Mouse (Mus musculus): ENCODE results near the gene Hacd3. TPM values are rescaled to one million over a fixed set of nuclear protein-coding genes. Genes with fewer than 3 reads are reported as not detected.

Hacd3 gene
- polyA plus RNA-seq, 1 experiment from 2014 or later, result 104 TPM

DNA sequence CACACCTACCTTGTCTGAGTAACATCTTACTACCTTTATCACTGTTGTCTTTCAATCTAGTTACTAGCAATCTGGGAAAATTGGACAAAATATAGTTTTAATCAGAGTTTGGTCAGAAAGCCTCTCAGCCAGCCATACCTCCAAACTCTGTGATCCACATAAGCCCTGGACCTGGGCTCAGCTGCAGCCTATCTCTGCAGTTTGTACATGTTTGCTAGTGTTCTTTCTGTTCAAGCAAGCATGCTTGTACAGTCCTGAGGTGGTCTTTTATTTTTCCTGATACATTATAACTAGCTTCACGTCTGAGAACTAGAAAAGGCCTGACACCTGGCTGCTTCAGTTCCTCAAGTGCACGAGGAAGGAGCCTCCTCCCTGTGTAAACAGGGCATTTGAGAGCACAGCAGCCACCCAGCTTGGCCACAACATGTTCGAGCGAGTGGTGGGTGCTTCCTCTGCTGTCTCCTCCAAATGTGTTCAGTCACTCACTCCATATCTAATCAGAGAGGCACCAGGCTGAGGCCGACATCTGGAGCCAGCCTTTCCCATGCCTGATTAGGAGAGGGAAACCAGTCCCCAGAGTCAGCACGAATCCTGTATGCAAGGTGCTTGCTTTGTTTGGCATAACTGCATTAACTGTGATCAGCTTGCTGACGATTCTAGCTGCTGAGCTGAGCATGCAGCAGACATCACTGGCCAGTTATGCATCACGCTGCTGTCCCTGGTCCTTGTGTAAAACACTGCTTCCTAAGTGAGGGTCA is 36.3 kb downstream of the Hacd3 start:
- no peaks in the 10 kb centered on the region for H3K9me3 ChIP-seq
- H3K36me3 ChIP-seq, result peaks cover 99% of the 10 kb centered on the region
- no peak overlapping the region for H3K4me2 ChIP-seq
- no peak overlapping the region for H3K27ac ChIP-seq
- H3K4me3 ChIP-seq (replicated peaks), result no peak overlapping the region
- no peaks in the 10 kb centered on the region for H3K4me1 ChIP-seq (replicated peaks)
- no peak overlapping the region for H3K9ac ChIP-seq (replicated peaks)
- ATAC-seq (ENCODE audit: insufficient number of reproducible peaks, insufficient read depth, low FRiP score, low TSS enrichment, low read depth), result no peak
- WGBS, result 83% methylated on average over 8 of the region's 8 CpGs
- no peaks in the 10 kb centered on the region for H3K27me3 ChIP-seq

DNA sequence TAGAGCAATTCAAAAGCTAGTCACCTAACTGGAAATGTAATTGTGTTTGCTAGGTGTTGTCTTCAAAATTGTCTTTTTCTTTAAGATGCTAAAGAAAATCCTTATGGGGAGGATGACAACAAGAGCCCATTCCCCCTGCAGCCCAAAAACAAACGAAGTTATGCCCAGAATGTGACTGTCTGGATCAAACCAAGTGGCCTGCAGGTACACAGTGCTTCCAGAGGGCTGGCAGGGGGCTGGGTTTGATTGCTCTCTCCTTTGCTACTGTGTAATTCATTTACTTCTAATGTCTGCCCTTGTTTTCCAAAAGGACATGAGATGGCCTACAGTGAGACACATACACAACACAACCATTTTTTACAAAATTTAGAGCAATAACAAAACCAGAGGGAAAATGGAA is 39.6 kb downstream of the Hacd3 start:
- no peak overlapping the region for H3K4me3 ChIP-seq (replicated peaks)
- H3K9ac ChIP-seq (replicated peaks), result no peak overlapping the region
- ATAC-seq (ENCODE audit: insufficient number of reproducible peaks, insufficient read depth, low FRiP score, low TSS enrichment, low read depth), result no peak
- WGBS, result 67% methylated on average over 1 of the region's 1 CpGs
- no peaks in the 10 kb centered on the region for H3K27me3 ChIP-seq
- no peak overlapping the region for H3K4me2 ChIP-seq
- no peak overlapping the region for H3K27ac ChIP-seq
- H3K9me3 ChIP-seq, result no peaks in the 10 kb centered on the region
- peaks cover 99% of the 10 kb centered on the region for H3K36me3 ChIP-seq
- H3K4me1 ChIP-seq (replicated peaks), result no peaks in the 10 kb centered on the region

DNA sequence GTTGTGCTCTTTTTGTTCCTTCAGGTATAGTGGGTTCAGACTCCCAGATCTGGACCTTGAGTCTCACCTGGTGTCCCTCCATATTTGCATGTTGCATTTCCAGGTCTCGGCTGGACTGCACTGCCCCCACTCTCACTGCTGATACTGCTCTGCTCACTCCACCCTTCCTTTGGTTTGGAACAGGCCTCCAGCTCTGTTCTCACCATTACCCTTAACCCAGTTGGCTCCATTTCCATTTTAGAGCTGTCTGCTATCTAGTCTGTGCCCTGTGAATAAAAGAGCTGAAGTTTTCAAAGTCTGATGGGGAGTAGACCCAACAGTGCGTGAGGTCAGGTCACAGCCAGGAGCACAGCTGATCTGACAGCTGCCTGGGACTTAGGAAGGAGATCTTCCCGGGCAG is 40.9 kb downstream of the Hacd3 start:
- Histone ChIP-seq H3K9ac (replicated peaks) (no peak overlapping the region), H3K9me3 (no peaks in the 10 kb centered on the region), H3K27ac (no peak overlapping the region), H3K4me2 (no peak overlapping the region), H3K27me3 (no peaks in the 10 kb centered on the region), H3K4me3 (replicated peaks) (no peak overlapping the region), H3K4me1 (replicated peaks) (no peaks in the 10 kb centered on the region), H3K36me3 (peaks cover 98% of the 10 kb centered on the region)
- WGBS, result 82% methylated on average over 3 of the region's 3 CpGs
- ATAC-seq (ENCODE audit: insufficient number of reproducible peaks, insufficient read depth, low FRiP score, low TSS enrichment, low read depth), result no peak

DNA sequence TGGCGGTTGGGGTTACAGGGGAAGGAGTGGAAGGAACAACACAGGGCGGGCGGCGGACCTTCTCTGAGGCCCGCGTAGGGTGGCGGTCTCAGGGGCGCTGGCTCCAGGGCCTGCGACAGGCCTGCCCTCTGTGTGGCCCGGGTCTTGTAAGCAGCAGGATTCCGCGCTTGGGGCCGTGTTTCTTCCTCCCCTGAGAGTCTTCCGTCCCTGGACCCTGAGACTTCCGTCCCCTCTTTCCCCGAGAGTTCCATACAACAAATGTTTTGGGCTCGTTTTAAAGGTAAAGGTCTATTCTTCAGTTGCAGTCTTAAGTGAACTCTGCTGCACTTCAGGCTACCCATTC is 60.5 kb downstream of the Hacd3 start:
- ATAC-seq (ENCODE audit: insufficient number of reproducible peaks, insufficient read depth, low FRiP score, low TSS enrichment, low read depth), result no peak
- 0% methylated on average over 16 of the region's 17 CpGs for WGBS

DNA sequence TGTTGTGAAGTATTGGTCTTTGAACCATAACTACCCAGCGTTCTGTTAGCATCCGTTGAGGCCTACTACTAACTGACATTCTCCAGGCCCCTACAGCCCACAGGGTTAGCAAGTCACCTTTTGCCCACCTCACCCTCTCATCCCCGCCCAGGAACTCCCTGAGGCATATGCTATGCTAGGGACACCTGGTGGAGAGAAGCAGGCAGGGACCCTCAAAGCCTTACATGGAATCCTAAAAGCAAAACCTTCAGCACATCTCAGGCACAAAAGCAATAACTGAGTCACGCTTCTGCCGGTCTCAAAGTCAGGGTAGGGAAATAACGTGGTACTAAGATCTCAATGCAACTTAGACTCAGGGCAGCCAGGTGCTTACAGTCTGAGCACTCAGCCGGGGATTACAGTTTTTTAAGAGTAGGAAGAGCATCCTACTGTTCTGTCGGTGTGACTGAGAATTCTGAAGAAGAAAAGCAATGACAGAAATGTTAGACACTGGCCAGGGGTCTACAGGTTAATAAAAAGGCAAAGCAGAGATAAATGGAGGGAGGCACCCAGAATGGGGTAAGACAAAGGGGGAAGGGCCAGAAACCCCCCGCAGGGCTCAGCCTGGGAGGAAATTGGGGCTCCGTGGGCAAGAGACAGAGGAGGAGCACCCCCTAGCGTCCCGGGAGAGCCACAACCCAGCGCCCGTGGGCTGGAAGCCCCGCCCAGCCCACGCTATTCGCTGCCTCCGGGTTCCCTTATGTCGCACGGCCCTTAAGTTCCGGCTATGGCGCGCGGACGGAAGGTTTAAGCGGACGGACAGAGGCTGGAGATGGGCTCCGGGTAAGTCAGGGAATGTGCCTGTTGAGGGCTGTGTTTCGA is 61.1 kb downstream of the Hacd3 start, which contains the start of gene Ints14:
Ints14 (plus strand) TSS at position 789 of the 861 bp plus-strand sequence.
- no peaks in the 10 kb centered on the region for H3K27me3 ChIP-seq
- peak within 1 kb of the TSS; percentile 72 for H3K4me3 ChIP-seq (replicated peaks)
- peaks cover 31% of the 10 kb centered on the region for H3K36me3 ChIP-seq
- no peaks in the 10 kb centered on the region for H3K9me3 ChIP-seq
- WGBS, result 3% methylated on average over 29 of the region's 29 CpGs
- peak within 1 kb of the TSS; percentile 85 for H3K27ac ChIP-seq
- H3K9ac ChIP-seq (replicated peaks), result peak within 1 kb of the TSS; percentile 86
- peaks cover 12% of the 10 kb centered on the region for H3K4me1 ChIP-seq (replicated peaks)
- peak within 1 kb of the TSS; percentile 57 for H3K4me2 ChIP-seq
- peak; percentile 91 for ATAC-seq (ENCODE audit: insufficient number of reproducible peaks, insufficient read depth, low FRiP score, low TSS enrichment, low read depth)

More for the DNA sequence above, 60.5 kb downstream of the Hacd3 start:
- Histone ChIP-seq H3K27ac (peak overlapping the region; percentile 85), H3K9me3 (no peaks in the 10 kb centered on the region), H3K4me2 (peak overlapping the region; percentile 57), H3K4me3 (replicated peaks) (peak overlapping the region; percentile 72), H3K9ac (replicated peaks) (peak overlapping the region; percentile 86), H3K4me1 (replicated peaks) (peaks cover 12% of the 10 kb centered on the region), H3K27me3 (no peaks in the 10 kb centered on the region), H3K36me3 (peaks cover 37% of the 10 kb centered on the region)

DNA sequence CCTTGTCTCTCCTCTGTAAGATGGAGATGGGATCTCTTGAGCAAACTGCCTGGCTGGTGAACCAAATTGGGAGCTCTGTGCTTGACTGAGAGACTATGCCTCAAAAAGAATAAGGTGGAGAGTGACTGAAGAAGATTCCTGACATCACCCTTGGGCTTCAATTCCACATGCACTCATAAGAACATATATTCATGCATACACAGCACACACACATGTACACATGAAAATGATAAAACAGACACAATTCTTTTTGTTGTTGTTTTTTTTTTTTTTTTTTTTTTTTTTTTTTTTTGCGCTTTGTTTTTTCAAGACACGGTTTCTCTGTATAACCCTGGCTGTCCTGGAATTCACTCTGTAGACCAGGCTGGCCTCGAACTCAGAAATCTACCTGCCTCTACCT is 64.2 kb downstream of the Hacd3 start:
- Histone ChIP-seq H3K4me1 (replicated peaks) (peaks cover 12% of the 10 kb centered on the region), H3K9me3 (no peaks in the 10 kb centered on the region), H3K36me3 (peaks cover under 1% of the 10 kb centered on the region; the same call in 1 of the 2 replicates), H3K4me3 (replicated peaks) (no peak overlapping the region), H3K4me2 (no peak overlapping the region), H3K9ac (replicated peaks) (no peak overlapping the region), H3K27me3 (peaks cover 17% of the 10 kb centered on the region), H3K27ac (no peak overlapping the region)
- no peak for ATAC-seq (ENCODE audit: insufficient number of reproducible peaks, insufficient read depth, low FRiP score, low TSS enrichment, low read depth)
- 90% methylated on average over 3 of the region's 3 CpGs for WGBS

DNA sequence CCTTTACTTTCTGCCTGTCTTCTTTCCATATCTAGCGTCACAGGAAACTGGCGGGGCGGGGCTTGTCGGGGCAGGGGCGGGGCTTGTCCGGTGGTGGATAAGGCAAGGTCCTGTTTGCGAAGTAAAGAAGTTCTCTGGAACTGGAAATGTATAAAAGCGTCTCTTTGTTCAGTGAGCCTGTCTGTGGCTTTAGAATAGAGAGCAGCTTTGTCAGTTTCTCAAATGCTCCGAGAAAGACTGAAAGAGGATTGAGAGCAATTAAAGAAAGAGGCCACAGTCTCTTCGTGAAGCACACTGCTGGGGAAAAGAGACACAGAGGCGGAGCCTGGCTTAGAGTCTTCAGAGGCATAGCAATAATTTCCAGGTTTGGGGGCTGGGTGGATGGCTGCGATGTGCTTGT is 65.2 kb downstream of the Hacd3 start:
- Histone ChIP-seq H3K9me3 (no peaks in the 10 kb centered on the region), H3K4me3 (replicated peaks) (no peak overlapping the region), H3K9ac (replicated peaks) (no peak overlapping the region), H3K27me3 (peaks cover 27% of the 10 kb centered on the region), H3K27ac (no peak overlapping the region), H3K36me3 (no peaks in the 10 kb centered on the region), H3K4me1 (replicated peaks) (peaks cover 6% of the 10 kb centered on the region), H3K4me2 (no peak overlapping the region)
- no peak for ATAC-seq (ENCODE audit: insufficient number of reproducible peaks, insufficient read depth, low FRiP score, low TSS enrichment, low read depth)
- WGBS, result 35% methylated on average over 12 of the region's 12 CpGs

DNA sequence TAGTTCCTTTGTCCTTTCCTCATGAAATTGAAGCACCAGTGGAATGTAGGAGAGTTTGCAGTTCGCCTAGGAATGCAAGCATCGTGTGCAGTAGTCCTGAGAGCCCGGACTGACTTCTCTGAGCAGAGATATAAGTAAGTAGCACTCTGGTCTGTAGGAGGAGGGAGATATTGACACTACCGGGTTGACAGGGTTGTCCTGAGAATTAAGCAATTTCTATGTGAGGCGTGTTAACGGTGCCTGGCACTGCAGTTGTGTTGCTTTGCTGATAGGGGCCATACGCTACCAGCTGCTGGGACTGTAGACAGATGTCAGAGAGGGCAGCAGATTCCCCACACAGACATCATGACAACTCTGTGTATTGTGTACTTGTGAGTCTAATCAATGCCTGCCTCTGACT is 68.3 kb downstream of the Hacd3 start:
- 78% methylated on average over 7 of the region's 7 CpGs for WGBS
- Histone ChIP-seq H3K4me3 (replicated peaks) (no peak overlapping the region), H3K4me1 (replicated peaks) (no peaks in the 10 kb centered on the region), H3K9ac (replicated peaks) (no peak overlapping the region), H3K27ac (no peak overlapping the region), H3K9me3 (no peaks in the 10 kb centered on the region), H3K27me3 (peaks cover 53% of the 10 kb centered on the region), H3K4me2 (no peak overlapping the region), H3K36me3 (no peaks in the 10 kb centered on the region)
- ATAC-seq (ENCODE audit: insufficient number of reproducible peaks, insufficient read depth, low FRiP score, low TSS enrichment, low read depth), result no peak

DNA sequence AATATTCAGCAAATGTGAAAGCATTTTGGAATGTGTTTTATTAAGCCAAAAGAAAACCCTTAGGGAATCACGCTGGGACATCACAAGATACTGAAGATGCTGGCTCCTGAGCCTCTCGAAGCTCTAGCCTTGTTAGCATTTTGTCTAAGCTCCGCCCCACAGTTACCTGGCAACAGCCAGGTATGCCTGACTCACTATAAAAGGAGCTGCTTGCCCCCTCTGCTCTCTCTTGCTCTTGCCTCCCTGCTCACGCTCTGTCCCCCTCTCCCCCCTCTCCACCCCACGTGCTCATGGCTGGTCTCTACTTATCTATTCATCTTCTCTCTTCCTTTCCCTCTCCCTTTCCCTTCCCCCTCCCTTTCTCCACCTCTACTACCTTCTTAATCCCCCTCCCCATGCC is 69.4 kb downstream of the Hacd3 start:
- H3K4me3 ChIP-seq (replicated peaks), result no peak overlapping the region
- H3K27ac ChIP-seq, result no peak overlapping the region
- 19% methylated on average over 5 of the region's 5 CpGs for WGBS
- no peaks in the 10 kb centered on the region for H3K36me3 ChIP-seq
- no peak overlapping the region for H3K9ac ChIP-seq (replicated peaks)
- H3K27me3 ChIP-seq, result peaks cover 57% of the 10 kb centered on the region
- H3K9me3 ChIP-seq, result no peaks in the 10 kb centered on the region
- no peak overlapping the region for H3K4me2 ChIP-seq
- no peak for ATAC-seq (ENCODE audit: insufficient number of reproducible peaks, insufficient read depth, low FRiP score, low TSS enrichment, low read depth)
- H3K4me1 ChIP-seq (replicated peaks), result no peaks in the 10 kb centered on the region

DNA sequence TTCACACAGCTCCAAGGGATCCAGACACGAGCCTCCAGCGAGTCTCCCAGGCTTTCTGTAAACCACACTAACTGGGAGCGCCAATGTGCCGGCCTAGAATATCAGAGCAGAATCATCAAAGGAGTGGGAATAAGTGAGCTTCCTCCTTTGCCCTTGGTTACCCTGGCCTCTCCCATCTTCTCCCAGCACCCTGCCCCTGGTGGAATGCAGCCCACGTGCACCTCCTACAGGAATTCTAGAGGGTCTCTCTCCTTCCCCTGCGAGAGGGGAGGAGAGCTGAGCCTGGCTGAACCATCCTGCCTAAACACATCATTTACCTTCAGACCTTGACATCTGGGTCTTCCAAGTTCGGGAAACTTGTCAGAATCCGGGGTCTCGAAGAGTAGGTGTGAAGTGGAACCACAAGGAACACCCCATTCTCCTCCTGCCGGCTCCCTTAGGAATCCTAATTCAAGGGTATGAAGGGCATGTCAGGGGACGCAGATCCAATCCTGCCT is 70.3 kb downstream of the Hacd3 start, which contains the start of gene Slc24a1:
Slc24a1 (minus strand) TSS at position 447 of the 497 bp plus-strand sequence.
- ATAC-seq (ENCODE audit: insufficient number of reproducible peaks, insufficient read depth, low FRiP score, low TSS enrichment, low read depth), result no peak
- 34% methylated on average over 11 of the region's 11 CpGs for WGBS
- no peak within 1 kb of the TSS for H3K4me3 ChIP-seq (replicated peaks)
- H3K9me3 ChIP-seq, result no peaks in the 10 kb centered on the region
- peaks cover 62% of the 10 kb centered on the region for H3K27me3 ChIP-seq
- H3K9ac ChIP-seq (replicated peaks), result no peak within 1 kb of the TSS
- H3K4me2 ChIP-seq, result no peak within 1 kb of the TSS
- no peaks in the 10 kb centered on the region for H3K4me1 ChIP-seq (replicated peaks)
- H3K36me3 ChIP-seq, result no peaks in the 10 kb centered on the region
- H3K27ac ChIP-seq, result no peak within 1 kb of the TSS

DNA sequence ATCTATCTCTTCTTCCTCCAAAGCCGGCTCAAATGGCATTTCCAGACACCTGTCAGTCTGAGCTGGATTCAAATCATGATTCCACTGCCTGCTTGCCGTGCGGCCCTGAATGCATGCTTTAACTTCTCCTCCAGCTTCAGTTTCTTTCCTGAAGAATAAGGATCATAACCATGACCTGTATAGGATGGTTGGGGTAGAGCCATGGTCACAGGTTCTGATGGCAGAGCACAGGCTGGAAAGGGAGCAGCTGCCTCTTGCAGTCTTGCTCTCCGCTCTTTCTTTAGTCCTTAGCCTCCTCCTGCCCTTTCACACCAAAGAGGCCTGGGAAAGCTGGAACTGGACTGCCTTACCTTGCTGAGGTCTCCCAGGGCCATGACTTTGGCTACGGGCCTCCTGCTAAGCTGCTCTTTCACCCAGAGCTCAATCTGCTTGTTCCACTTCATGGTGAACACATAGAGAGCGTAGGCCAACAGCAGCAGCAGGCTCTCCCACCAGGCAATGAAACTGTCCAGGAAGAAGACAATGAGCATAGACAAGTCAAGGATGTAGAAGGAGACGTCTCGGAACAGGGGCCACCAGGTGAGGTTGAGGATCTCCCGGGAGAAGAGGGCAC is 73.9 kb downstream of the Hacd3 start:
- H3K36me3 ChIP-seq, result no peaks in the 10 kb centered on the region
- no peak for ATAC-seq (ENCODE audit: insufficient number of reproducible peaks, insufficient read depth, low FRiP score, low TSS enrichment, low read depth)
- no peak overlapping the region for H3K4me3 ChIP-seq (replicated peaks)
- H3K9ac ChIP-seq (replicated peaks), result no peak overlapping the region
- H3K4me2 ChIP-seq, result no peak overlapping the region
- H3K9me3 ChIP-seq, result no peaks in the 10 kb centered on the region
- H3K27me3 ChIP-seq, result peaks cover 71% of the 10 kb centered on the region
- H3K27ac ChIP-seq, result no peak overlapping the region
- peaks cover 10% of the 10 kb centered on the region for H3K4me1 ChIP-seq (replicated peaks)
- 86% methylated on average over 9 of the region's 9 CpGs for WGBS

Measured in limb, embryonic 12.5 days (tissue).